Mouse (Mus musculus) heart, adult 2 months (tissue): ENCODE data around the gene Acap2. TPM values are rescaled to one million over a fixed set of nuclear protein-coding genes. Genes with fewer than 3 reads are reported as not detected.

Experiments
- DNase-seq, 2 experiments: peaks; one replicate each; pipeline ENCODE4 v3.0.0; 2021
- H3K27ac ChIP-seq: fragments of 200-600 bp; 2 replicates; pipeline ENCODE4 v1.8.1; 2022
- H3K27me3 ChIP-seq: fragments of 200-500 bp; 2 replicates; pipeline ENCODE4 v1.6.1; 2012; ENCODE audit warnings: mild to moderate bottlenecking, low read length, inconsistent platforms, mixed read lengths; ENCODE audit not compliant: control insufficient read depth, insufficient read depth
- H3K36me3 ChIP-seq: fragments of 200-500 bp; 2 replicates; pipeline ENCODE4 v1.6.1; 2012; ENCODE audit warnings: low read length, inconsistent platforms; ENCODE audit not compliant: control insufficient read depth, insufficient read depth
- H3K4me1 ChIP-seq: fragments of 200-500 bp; 2 replicates; pipeline ENCODE4 v1.6.1; 2011; ENCODE audit warnings: low read length; ENCODE audit not compliant: control insufficient read depth, insufficient read depth
- H3K4me3 ChIP-seq: fragments of 200-600 bp; 2 replicates; pipeline ENCODE4 v1.8.1; 2022
- H3K79me2 ChIP-seq: fragments of 200-500 bp; replicated peaks from 2 replicates; pipeline ENCODE4 v1.6.1; 2012; ENCODE audit warnings: mild to moderate bottlenecking, inconsistent platforms, low read length, moderate library complexity, mixed read lengths; ENCODE audit not compliant: control insufficient read depth, insufficient read depth
- H3K9ac ChIP-seq: fragments of 200-500 bp; 2 replicates; pipeline ENCODE4 v1.6.1; 2012; ENCODE audit warnings: low read depth, mild to moderate bottlenecking, control low read depth, inconsistent platforms, low read length, mixed read lengths
- CTCF ChIP-seq: fragments of 200-600 bp; IDR thresholded peaks from 2 replicates; pipeline ENCODE4 v1.8.1; 2022; ENCODE audit warnings: antibody characterized with exemption, mild to moderate bottlenecking, moderate library complexity
- EP300 ChIP-seq: fragments of 200-500 bp; IDR thresholded peaks from 2 replicates; pipeline ENCODE4 v1.6.1; 2011; ENCODE audit warnings: low read depth, low read length, control low read depth; ENCODE audit not compliant: insufficient read depth
- POLR2A ChIP-seq: fragments of 200-500 bp; IDR thresholded peaks from 2 replicates; pipeline ENCODE4 v1.6.1; 2011; ENCODE audit warnings: mild to moderate bottlenecking, low read depth, low read length, control low read depth; ENCODE audit not compliant: insufficient read depth
- WGBS: fragments of 180-500 bp; shearing (Covaris S2); methylation state at CpG from one replicate; pipeline ENCODE4 v1.1.7; 2018; 5-methylcytosine and 5-hydroxymethylcytosine counted together
- intact Hi-C: fragments of 180-260 bp; cut with DNase I; formaldehyde crosslinking; loops from one replicate; pipeline ENCODE4 v1.15.1; 2025
- polyA plus RNA-seq: library from polyadenylated mRNA; depleted of rRNA; stranded (reverse); fragments of >200 nt; gene quantifications from 2 replicates; pipeline ENCODE4 v1.2.3, GENCODE M21; 2012
- total RNA-seq, 2 experiments: library from RNA; stranded (reverse); gene quantifications; 2 replicates each; pipeline ENCODE4 v1.2.3; 2021

Acap2 gene
- total and polyA plus RNA-seq, 3 experiments = 8.2 to 17.8 (median 17.6) TPM

- DNase-seq = no peak
- no peaks in the 10 kb centered on the region for H3K4me1 ChIP-seq
- H3K27me3 ChIP-seq = no peaks in the 10 kb centered on the region
- WGBS = 90% methylated on average over 8 of the region's 8 CpGs
- H3K27ac ChIP-seq = no peak overlapping the region
- H3K9ac ChIP-seq = no peak overlapping the region
- H3K4me3 ChIP-seq = no peak overlapping the region
- no peaks in the 10 kb centered on the region for H3K79me2 ChIP-seq
- intact Hi-C loops = no loop called here
- TF ChIP-seq EP300 (no peak), POLR2A (no peak), CTCF (no peak)
- no peaks in the 10 kb centered on the region for H3K36me3 ChIP-seq
Measured at GRCm38 (mm10) chr16:31240569-31240968, 39.5 kb upstream of the Acap2 start.

- Histone ChIP-seq H3K4me3 (no peak overlapping the region), H3K4me1 (peaks cover 11% of the 10 kb centered on the region), H3K36me3 (no peaks in the 10 kb centered on the region), H3K79me2 (no peaks in the 10 kb centered on the region), H3K27ac (no peak overlapping the region), H3K27me3 (no peaks in the 10 kb centered on the region), H3K9ac (no peak overlapping the region)
- TF ChIP-seq EP300 (no peak), POLR2A (no peak), CTCF (no peak)
- no peak for DNase-seq
- intact Hi-C loops = no loop called here
- WGBS = 80% methylated on average over 5 of the region's 5 CpGs
Measured at GRCm38 (mm10) chr16:31238281-31238680, 37.2 kb upstream of the Acap2 start.

- DNase-seq = peak in 1 of 2 experiments; percentile 28
- H3K27me3 ChIP-seq = no peaks in the 10 kb centered on the region
- no peak overlapping the region for H3K27ac ChIP-seq
- 21% methylated on average over 18 of the region's 18 CpGs for WGBS
- H3K36me3 ChIP-seq = no peaks in the 10 kb centered on the region
- no peaks in the 10 kb centered on the region for H3K79me2 ChIP-seq
- TF ChIP-seq POLR2A (no peak), CTCF (no peak)
- intact Hi-C loops = no loop called here
- no peak overlapping the region for H3K4me3 ChIP-seq
- peak overlapping the region; percentile 16; the same call in 1 of the 2 replicates for H3K9ac ChIP-seq
- peaks cover 14% of the 10 kb centered on the region for H3K4me1 ChIP-seq
Measured at GRCm38 (mm10) chr16:31235457-31236310, 34.6 kb upstream of the Acap2 start.

DNA sequence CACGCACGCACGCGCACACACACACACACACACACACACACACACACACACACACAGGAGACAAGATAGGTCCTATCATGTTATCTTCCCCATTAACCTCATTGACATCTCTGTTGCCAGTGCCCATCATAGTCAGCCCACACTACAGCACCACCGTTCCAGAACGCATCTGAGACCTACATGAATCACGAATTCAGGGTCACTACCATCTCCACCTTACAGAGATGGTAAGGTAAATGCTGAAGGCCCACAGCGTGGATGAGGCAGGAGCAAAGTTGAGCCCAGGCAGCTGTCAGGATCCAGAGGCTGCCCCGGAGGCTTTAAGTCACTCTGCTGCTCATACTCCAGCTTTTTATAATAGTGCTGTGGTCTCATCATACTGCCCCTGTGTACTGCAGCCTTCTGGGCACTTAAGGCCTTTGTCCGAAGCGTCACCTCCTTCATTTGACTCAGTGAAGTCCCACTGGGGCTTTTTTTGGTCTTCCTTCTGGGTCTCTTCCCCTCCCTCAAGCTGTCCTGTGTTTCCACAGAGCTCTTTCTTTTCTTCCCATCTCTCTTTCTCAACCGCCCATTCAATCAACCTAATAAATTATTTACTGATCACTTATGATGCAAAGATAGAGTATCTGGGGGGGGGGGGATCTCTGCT, 33.9 kb upstream of the Acap2 start:
- DNase-seq = no peak
- no peak overlapping the region for H3K4me3 ChIP-seq
- TF ChIP-seq CTCF (no peak), POLR2A (no peak), EP300 (no peak)
- intact Hi-C loops = no loop called here
- H3K4me1 ChIP-seq = peaks cover 14% of the 10 kb centered on the region
- H3K36me3 ChIP-seq = no peaks in the 10 kb centered on the region
- no peak overlapping the region for H3K27ac ChIP-seq
- H3K9ac ChIP-seq = no peak overlapping the region
- 88% methylated on average over 12 of the region's 12 CpGs for WGBS
- no peaks in the 10 kb centered on the region for H3K79me2 ChIP-seq
- H3K27me3 ChIP-seq = no peaks in the 10 kb centered on the region

- Histone ChIP-seq H3K4me3 (peak overlapping the region; percentile 45), H3K36me3 (no peaks in the 10 kb centered on the region), H3K27me3 (no peaks in the 10 kb centered on the region), H3K4me1 (peaks cover 14% of the 10 kb centered on the region), H3K27ac (peak overlapping the region; percentile 72), H3K9ac (no peak overlapping the region), H3K79me2 (no peaks in the 10 kb centered on the region)
- TF ChIP-seq POLR2A (no peak), CTCF (no peak)
- no peak for DNase-seq
- intact Hi-C loops = no loop called here
- WGBS = 18% methylated on average over 3 of the region's 3 CpGs
Measured at GRCm38 (mm10) chr16:31234356-31234755, 33.3 kb upstream of the Acap2 start.
